In the genomic region with DNA sequence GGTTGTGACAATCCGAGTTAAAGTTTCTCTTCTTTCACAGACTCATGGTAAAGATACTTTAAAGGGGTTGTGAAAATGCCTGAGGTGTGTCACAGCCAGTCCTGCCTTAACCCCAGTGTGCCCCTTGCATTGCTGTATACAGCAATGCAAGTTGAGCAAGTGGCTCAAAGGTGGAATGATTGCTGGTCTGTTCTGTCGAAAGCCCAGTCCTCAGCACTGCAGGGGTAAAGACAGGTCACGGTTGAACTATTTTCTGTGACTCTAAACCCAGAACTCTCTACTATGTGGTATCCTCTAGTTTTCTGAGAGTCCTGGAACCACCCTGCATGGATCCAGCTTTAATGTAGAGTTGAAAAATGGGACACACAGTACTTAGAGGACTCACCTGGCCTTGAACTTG, we compare ENCODE assay signal across 23 mouse cellular contexts.
DNase-seq lines count a peak whose midpoint lies in the region; ATAC-seq lines count a peak whose summit lies in the region.
"Had no signal": no experiment of that assay in that cellular context is flagged by ENCODE, and none has a peak within 500 bp of the region (broad histone marks: within the 10 kb centered on the region; RNA-seq: fewer than 3 reads in every experiment).

No protein-coding gene starts in this region.

- no peak overlapping the region for H3K4me3 ChIP-seq in intestine, embryonic 15.5 days (replicated peaks)
- H3K4me3 ChIP-seq: forebrain, embryonic 10.5 days; forebrain, embryonic 13.5 days; heart, embryonic 12.5 days; heart, embryonic 15.5 days had no signal

- H3K4me2 ChIP-seq in intestine, embryonic 15.5 days (replicated peaks) = no peak overlapping the region
- H3K4me2 ChIP-seq: forebrain, embryonic 13.5 days; heart, embryonic 15.5 days; hindbrain, embryonic 14.5 days had no signal

- H3K9ac ChIP-seq in intestine, embryonic 15.5 days = no peak overlapping the region
- H3K9ac ChIP-seq: forebrain, embryonic 13.5 days; heart, embryonic 12.5 days; heart, embryonic 15.5 days; hindbrain, embryonic 14.5 days had no signal

- ATAC-seq in intestine, embryonic 15.5 days = 0 out of 2 replicates have a peak, but pooled peaks have one; percentile 50
- ATAC-seq: activated CD4-positive, CD25-positive, alpha-beta regulatory T cell, adult 4 months; forebrain, embryonic 13.5 days; forebrain, embryonic 16.5 days; hindbrain, postnatal 0 days had no signal

- DNase-seq in heart, adult 11 months = peak; percentile 66
- no peak for DNase-seq in heart, postnatal 25 days (ENCODE audit: low spot score)
- DNase-seq in kidney, adult 9 months = peak; percentile 26
- no peak for DNase-seq in kidney, postnatal 4 days
- no peak for DNase-seq in left cerebral cortex, adult 18-20 months (ENCODE audit: low spot score in 2 of 2)
- DNase-seq: adrenal gland, postnatal 10 days; adrenal gland, postnatal 36 days; cerebellum, adult 18-20 months; cerebellum, adult 9-10 months; cerebellum, postnatal 14 days; gastrocnemius, postnatal 10 days; heart, adult 18-20 months; heart, postnatal 10 days; heart, postnatal 4 days had no signal

- no peaks in the 10 kb centered on the region for H3K27me3 ChIP-seq in intestine, embryonic 15.5 days (replicated peaks)

- 0 out of 2 replicates have a peak, but pooled peaks cover 3% of the 10 kb centered on the region for H3K4me1 ChIP-seq in intestine, embryonic 15.5 days (replicated peaks)
- H3K4me1 ChIP-seq: forebrain, embryonic 13.5 days had no signal

- intact Hi-C loops in heart, postnatal 25 days (cut with DNase I) = no loop called here

- no peaks in the 10 kb centered on the region for H3K36me3 ChIP-seq in intestine, embryonic 15.5 days
- H3K36me3 ChIP-seq: forebrain, embryonic 10.5 days; heart, embryonic 12.5 days; heart, embryonic 15.5 days had no signal

- 68% methylated on average over 3 of the region's 3 CpGs for WGBS in intestine, embryonic 15.5 days

- no peak overlapping the region for H3K27ac ChIP-seq in intestine, embryonic 15.5 days
- H3K27ac ChIP-seq: forebrain, embryonic 10.5 days; forebrain, embryonic 13.5 days; heart, embryonic 15.5 days; hindbrain, embryonic 14.5 days; hindbrain, postnatal 0 days had no signal

- H3K9me3 ChIP-seq in intestine, embryonic 15.5 days = no peaks in the 10 kb centered on the region
- H3K9me3 ChIP-seq: forebrain, embryonic 10.5 days; forebrain, embryonic 13.5 days; heart, embryonic 12.5 days; heart, embryonic 15.5 days had no signal

Comparison
In these comparisons a context has a peak if more than half of its experiments do, and no peak if none do; other contexts are left out.
1. DNase-seq: peak in heart, adult 11 months (single experiment) and kidney, adult 9 months (single experiment); none in heart, postnatal 25 days (single experiment), kidney, postnatal 4 days (0 of 2) and left cerebral cortex, adult 18-20 months (0 of 2).